Mouse (Mus musculus): ENCODE measurements around the gene Prss12. TPM values are rescaled to one million over a fixed set of nuclear protein-coding genes. Genes with fewer than 3 reads are reported as not detected.

The Prss12 gene
- total and polyA plus RNA-seq, 2 experiments from 2014 or later = 2.5 to 3.0 TPM

DNA sequence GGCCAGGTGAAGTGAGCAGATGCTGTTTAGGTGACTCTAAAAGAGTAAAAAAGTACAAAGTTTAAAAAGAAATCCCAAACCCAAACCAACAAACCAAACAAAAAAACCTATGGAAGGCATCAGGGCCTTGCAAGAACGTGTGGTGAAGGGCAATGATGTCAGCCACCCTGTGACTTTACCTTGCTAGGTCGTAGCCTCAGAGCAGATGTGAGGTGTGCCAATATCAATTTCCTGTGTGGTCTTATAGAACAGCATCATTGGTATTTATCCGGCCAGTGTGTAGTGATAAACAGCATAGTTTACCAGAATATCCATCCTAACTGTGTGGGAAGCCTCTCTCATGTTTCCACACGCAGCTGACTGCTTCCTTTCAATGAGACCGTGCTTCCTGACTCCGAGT, 6.2 kb downstream of the Prss12 start:
- no peaks in the 10 kb centered on the region for H3K36me3 ChIP-seq (replicated peaks; ENCODE audit: control insufficient read depth, insufficient read depth, low read length)
- no peak overlapping the region for H3K9ac ChIP-seq (replicated peaks; ENCODE audit: low read depth, low read length)
- H3K9me3 ChIP-seq (replicated peaks; ENCODE audit: control insufficient read depth, low read length) = 0 out of 2 replicates have a peak, but pooled peaks cover 4% of the 10 kb centered on the region
- no peak for ATAC-seq (ENCODE audit: insufficient read depth, low read depth)
- WGBS = 60% methylated on average over 6 of the region's 6 CpGs
- H3K4me3 ChIP-seq (ENCODE audit: low read depth, low read length) = no peak overlapping the region
- H3K27me3 ChIP-seq (ENCODE audit: control insufficient read depth, insufficient read depth, low read length) = no peaks in the 10 kb centered on the region
- H3K27ac ChIP-seq (ENCODE audit: low read depth) = no peak overlapping the region
- no peak overlapping the region for H3K4me2 ChIP-seq (ENCODE audit: low read depth, low read length)
- no peaks in the 10 kb centered on the region for H3K4me1 ChIP-seq (ENCODE audit: control insufficient read depth, insufficient read depth)
- no peak for DNase-seq (ENCODE audit: low spot score)
- no peak for TF ChIP-seq CTCF (IDR thresholded peaks at IDR 0.05; ENCODE audit: low read depth)
- TF ChIP-seq EP300 (IDR thresholded peaks at IDR 0.05; ENCODE audit: low read depth) = no peak

DNA sequence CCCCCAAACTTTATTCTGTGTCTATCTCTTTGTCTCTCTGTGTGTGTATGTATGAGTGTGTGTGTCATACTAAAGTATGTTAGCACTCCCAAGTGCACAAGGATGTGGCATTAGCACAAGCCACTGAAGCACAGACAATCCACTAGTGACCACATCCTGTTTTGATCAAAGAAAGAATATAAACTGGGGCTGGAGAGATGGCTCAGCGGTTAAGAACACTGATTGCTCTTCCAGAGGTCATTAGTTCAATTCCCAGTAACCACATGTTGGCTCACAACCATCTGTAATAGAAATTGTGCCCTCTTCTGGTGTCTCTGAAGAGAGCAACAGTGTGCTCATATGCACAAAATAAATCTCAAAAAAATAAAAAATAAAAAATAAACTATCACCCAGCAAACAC, 12.8 kb downstream of the Prss12 start:
- DNase-seq (ENCODE audit: low spot score) (no peak), ATAC-seq (ENCODE audit: insufficient read depth, low read depth) (no peak)
- H3K27me3 ChIP-seq (ENCODE audit: control insufficient read depth, insufficient read depth, low read length) = no peaks in the 10 kb centered on the region
- 31% methylated on average over 1 of the region's 1 CpGs for WGBS
- no peak overlapping the region for H3K9ac ChIP-seq (replicated peaks; ENCODE audit: low read depth, low read length)
- no peaks in the 10 kb centered on the region for H3K4me1 ChIP-seq (ENCODE audit: control insufficient read depth, insufficient read depth)
- H3K9me3 ChIP-seq (replicated peaks; ENCODE audit: control insufficient read depth, low read length) = no peaks in the 10 kb centered on the region
- TF ChIP-seq CTCF (IDR thresholded peaks at IDR 0.05; ENCODE audit: low read depth) (no peak), EP300 (IDR thresholded peaks at IDR 0.05; ENCODE audit: low read depth) (no peak)
- H3K27ac ChIP-seq (ENCODE audit: low read depth) = no peak overlapping the region
- no peaks in the 10 kb centered on the region for H3K36me3 ChIP-seq (replicated peaks; ENCODE audit: control insufficient read depth, insufficient read depth, low read length)
- H3K4me2 ChIP-seq (ENCODE audit: low read depth, low read length) = no peak overlapping the region
- no peak overlapping the region for H3K4me3 ChIP-seq (ENCODE audit: low read depth, low read length)

DNA sequence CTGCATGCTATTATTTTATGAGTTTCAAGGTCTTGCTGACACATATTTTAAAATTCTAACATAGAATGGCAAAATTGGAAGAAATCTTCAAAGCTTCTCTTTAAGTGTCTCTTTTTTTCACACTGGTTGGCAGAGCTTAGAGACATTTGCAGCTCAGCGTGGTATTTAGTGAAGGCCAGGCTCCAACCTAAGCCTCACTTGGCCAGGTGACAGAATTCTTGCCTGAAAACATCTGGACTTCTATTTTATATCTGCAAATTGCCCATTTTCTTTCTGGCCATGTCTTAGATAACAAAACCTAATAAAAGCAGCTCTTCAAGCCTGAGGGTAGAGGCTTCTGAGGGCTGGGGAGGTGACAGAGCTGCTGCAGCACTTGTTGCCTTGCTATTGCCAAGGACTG, 13.7 kb downstream of the Prss12 start:
- ATAC-seq (ENCODE audit: insufficient read depth, low read depth) = no peak
- no peaks in the 10 kb centered on the region for H3K27me3 ChIP-seq (ENCODE audit: control insufficient read depth, insufficient read depth, low read length)
- TF ChIP-seq EP300 (IDR thresholded peaks at IDR 0.05; ENCODE audit: low read depth) (no peak), CTCF (IDR thresholded peaks at IDR 0.05; ENCODE audit: low read depth) (no peak)
- no peak overlapping the region for H3K4me2 ChIP-seq (ENCODE audit: low read depth, low read length)
- DNase-seq (ENCODE audit: low spot score) = no peak
- H3K9me3 ChIP-seq (replicated peaks; ENCODE audit: control insufficient read depth, low read length) = no peaks in the 10 kb centered on the region
- no peaks in the 10 kb centered on the region for H3K4me1 ChIP-seq (ENCODE audit: control insufficient read depth, insufficient read depth)
- no peak overlapping the region for H3K4me3 ChIP-seq (ENCODE audit: low read depth, low read length)
- no peak overlapping the region for H3K27ac ChIP-seq (ENCODE audit: low read depth)
- no peaks in the 10 kb centered on the region for H3K36me3 ChIP-seq (replicated peaks; ENCODE audit: control insufficient read depth, insufficient read depth, low read length)
- H3K9ac ChIP-seq (replicated peaks; ENCODE audit: low read depth, low read length) = no peak overlapping the region
- 64% methylated on average over 1 of the region's 1 CpGs for WGBS

DNA sequence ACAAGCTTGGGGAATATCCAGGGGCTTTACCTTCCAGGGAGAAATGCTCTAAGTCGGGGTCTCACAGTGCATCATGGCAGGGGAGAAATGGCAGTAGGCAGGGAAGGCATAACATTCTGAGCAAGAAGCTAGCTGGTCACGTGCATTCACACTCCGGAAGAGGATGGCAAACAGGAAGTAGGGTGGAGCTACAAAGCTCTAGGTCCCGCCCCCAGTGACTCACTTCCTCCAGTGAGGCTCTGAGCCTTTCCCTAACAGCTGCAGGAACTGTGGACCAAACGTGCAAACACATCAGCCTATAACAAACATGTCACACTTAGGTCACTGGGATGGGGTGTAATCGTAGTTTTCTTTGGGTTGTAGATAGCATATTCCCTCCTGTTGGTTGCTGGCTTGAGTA, 15.6 kb downstream of the Prss12 start:
- H3K36me3 ChIP-seq (replicated peaks; ENCODE audit: control insufficient read depth, insufficient read depth, low read length) = no peaks in the 10 kb centered on the region
- H3K4me3 ChIP-seq (ENCODE audit: low read depth, low read length) = no peak overlapping the region
- no peak overlapping the region for H3K27ac ChIP-seq (ENCODE audit: low read depth)
- 75% methylated on average over 6 of the region's 6 CpGs for WGBS
- no peaks in the 10 kb centered on the region for H3K4me1 ChIP-seq (ENCODE audit: control insufficient read depth, insufficient read depth)
- no peaks in the 10 kb centered on the region for H3K27me3 ChIP-seq (ENCODE audit: control insufficient read depth, insufficient read depth, low read length)
- no peaks in the 10 kb centered on the region for H3K9me3 ChIP-seq (replicated peaks; ENCODE audit: control insufficient read depth, low read length)
- DNase-seq (ENCODE audit: low spot score) (no peak), ATAC-seq (ENCODE audit: insufficient read depth, low read depth) (no peak)
- no peak overlapping the region for H3K9ac ChIP-seq (replicated peaks; ENCODE audit: low read depth, low read length)
- TF ChIP-seq EP300 (IDR thresholded peaks at IDR 0.05; ENCODE audit: low read depth) = no peak
- no peak overlapping the region for H3K4me2 ChIP-seq (ENCODE audit: low read depth, low read length)

DNA sequence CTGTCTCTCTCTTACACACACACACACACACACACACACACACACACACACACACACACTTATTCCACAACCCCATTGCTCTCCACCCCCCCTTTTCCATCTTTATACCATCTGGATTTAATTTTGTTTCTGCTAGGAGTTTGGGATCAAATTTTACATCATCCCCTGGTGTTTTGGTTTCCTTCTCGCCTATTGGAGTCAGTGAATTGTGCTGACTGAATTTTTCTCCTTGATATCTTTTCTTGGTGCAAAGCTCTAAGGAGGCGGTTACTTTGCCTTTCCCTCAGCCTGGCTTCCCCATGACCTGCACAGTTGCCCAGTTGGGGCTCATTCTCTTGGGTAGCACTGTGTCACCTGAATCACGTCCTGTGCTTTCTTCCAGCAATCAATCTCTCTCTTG, 30.1 kb downstream of the Prss12 start:
- H3K4me3 ChIP-seq (ENCODE audit: low read depth, low read length) = no peak overlapping the region
- no peak for DNase-seq (ENCODE audit: low spot score)
- H3K27me3 ChIP-seq (ENCODE audit: control insufficient read depth, insufficient read depth, low read length) = no peaks in the 10 kb centered on the region
- TF ChIP-seq EP300 (IDR thresholded peaks at IDR 0.05; ENCODE audit: low read depth) (no peak), CTCF (IDR thresholded peaks at IDR 0.05; ENCODE audit: low read depth) (no peak)
- no peak overlapping the region for H3K9ac ChIP-seq (replicated peaks; ENCODE audit: low read depth, low read length)
- H3K9me3 ChIP-seq (replicated peaks; ENCODE audit: control insufficient read depth, low read length) = no peaks in the 10 kb centered on the region
- ATAC-seq (ENCODE audit: insufficient read depth, low read depth) = no peak
- H3K36me3 ChIP-seq (replicated peaks; ENCODE audit: control insufficient read depth, insufficient read depth, low read length) = no peaks in the 10 kb centered on the region
- no peak overlapping the region for H3K27ac ChIP-seq (ENCODE audit: low read depth)
- H3K4me1 ChIP-seq (ENCODE audit: control insufficient read depth, insufficient read depth) = no peaks in the 10 kb centered on the region
- 81% methylated on average over 3 of the region's 3 CpGs for WGBS
- H3K4me2 ChIP-seq (ENCODE audit: low read depth, low read length) = no peak overlapping the region

DNA sequence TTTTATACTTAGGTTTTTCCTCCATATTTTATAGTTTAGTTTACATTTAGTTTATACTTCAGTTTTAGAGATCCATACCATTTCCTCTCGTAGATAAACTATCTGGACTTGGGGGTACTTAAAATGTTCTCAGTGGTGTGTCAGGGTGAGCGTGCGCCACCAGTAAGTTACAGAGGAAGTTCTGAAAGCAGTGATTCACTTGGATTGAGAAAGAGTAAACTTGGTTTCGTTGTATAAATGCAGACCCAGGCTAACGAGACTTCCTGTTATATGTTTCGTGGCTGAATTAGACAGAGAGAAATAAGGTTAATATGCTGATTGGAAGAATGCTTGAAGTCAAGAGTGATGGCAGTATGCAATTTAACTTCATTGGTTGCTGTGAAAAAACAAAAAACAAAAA, 34.6 kb downstream of the Prss12 start:
- no peak for ATAC-seq (ENCODE audit: insufficient read depth, low read depth)
- WGBS = 69% methylated on average over 6 of the region's 6 CpGs
- TF ChIP-seq CTCF (IDR thresholded peaks at IDR 0.05; ENCODE audit: low read depth) (no peak), EP300 (IDR thresholded peaks at IDR 0.05; ENCODE audit: low read depth) (no peak)
- no peaks in the 10 kb centered on the region for H3K27me3 ChIP-seq (ENCODE audit: control insufficient read depth, insufficient read depth, low read length)
- no peak overlapping the region for H3K4me2 ChIP-seq (ENCODE audit: low read depth, low read length)
- no peak overlapping the region for H3K9ac ChIP-seq (replicated peaks; ENCODE audit: low read depth, low read length)
- no peak for DNase-seq (ENCODE audit: low spot score)
- no peak overlapping the region for H3K27ac ChIP-seq (ENCODE audit: low read depth)
- no peaks in the 10 kb centered on the region for H3K4me1 ChIP-seq (ENCODE audit: control insufficient read depth, insufficient read depth)
- no peaks in the 10 kb centered on the region for H3K36me3 ChIP-seq (replicated peaks; ENCODE audit: control insufficient read depth, insufficient read depth, low read length)
- no peak overlapping the region for H3K4me3 ChIP-seq (ENCODE audit: low read depth, low read length)
- no peaks in the 10 kb centered on the region for H3K9me3 ChIP-seq (replicated peaks; ENCODE audit: control insufficient read depth, low read length)

Data from heart, postnatal 0 days (tissue).